Mouse (Mus musculus) stomach, postnatal 0 days (tissue): ENCODE measurements at regions not wholly inside any gene's neighbourhood (a gene's known extent, or its start where the extent isn't known, plus 50 kb on each side); places are given as distances from the start of the nearest gene placed in this dataset.

ENCODE experiments used
- CTCF ChIP-seq: IDR thresholded peaks from 2 replicates; pipeline ENCODE4 v1.5.1; 2016; ENCODE audit warnings: antibody characterized with exemption, low read depth, mild to moderate bottlenecking, moderate library complexity
- EP300 ChIP-seq: optimal IDR thresholded peaks from 2 replicates; pipeline ENCODE3; 2016; ENCODE audit warnings: antibody characterized with exemption

DNA sequence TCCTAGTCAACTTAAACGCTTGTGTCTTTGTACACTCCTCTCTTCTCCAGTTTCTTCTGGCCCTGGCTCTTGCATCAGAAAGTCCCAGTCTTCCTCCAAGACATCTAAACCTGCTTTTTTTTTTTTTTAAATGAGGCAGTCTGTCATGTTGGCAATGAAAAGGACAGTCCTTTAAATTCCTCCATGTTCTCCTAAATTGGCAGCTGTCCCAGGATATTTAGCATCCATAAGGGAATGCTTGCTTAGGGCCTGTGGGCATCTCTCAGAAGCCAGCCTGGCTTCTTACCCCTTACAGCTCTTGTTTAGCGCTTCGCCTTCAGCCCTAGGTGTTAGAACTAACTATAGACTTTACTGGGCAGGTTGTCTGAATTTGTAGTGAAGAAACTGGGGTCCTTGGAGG is 311.2 kb downstream of the Eipr1 start:
- TF ChIP-seq CTCF = no peak
- TF ChIP-seq EP300 = no peak
